Mouse (Mus musculus): ENCODE measurements at regions not wholly inside any gene's neighbourhood (a gene's known extent, or its start where the extent isn't known, plus 50 kb on each side); places are given as distances from the start of the nearest gene placed in this dataset.

GRCm38 (mm10) chr7:98768460-98768859 is 65.6 kb downstream of the Thap12 start:
- Histone ChIP-seq H3K36me3 (no peaks in the 10 kb centered on the region), H3K4me1 (replicated peaks) (peaks cover 26% of the 10 kb centered on the region), H3K4me3 (no peak overlapping the region), H3K9me3 (no peaks in the 10 kb centered on the region), H3K27me3 (ENCODE audit: insufficient read depth, poor library complexity, severe bottlenecking) (peaks cover 12% of the 10 kb centered on the region), H3K27ac (no peak overlapping the region)
- no peak for DNase-seq (ENCODE audit: low spot score)
- WGBS = 79% methylated on average over 2 of the region's 2 CpGs

DNA sequence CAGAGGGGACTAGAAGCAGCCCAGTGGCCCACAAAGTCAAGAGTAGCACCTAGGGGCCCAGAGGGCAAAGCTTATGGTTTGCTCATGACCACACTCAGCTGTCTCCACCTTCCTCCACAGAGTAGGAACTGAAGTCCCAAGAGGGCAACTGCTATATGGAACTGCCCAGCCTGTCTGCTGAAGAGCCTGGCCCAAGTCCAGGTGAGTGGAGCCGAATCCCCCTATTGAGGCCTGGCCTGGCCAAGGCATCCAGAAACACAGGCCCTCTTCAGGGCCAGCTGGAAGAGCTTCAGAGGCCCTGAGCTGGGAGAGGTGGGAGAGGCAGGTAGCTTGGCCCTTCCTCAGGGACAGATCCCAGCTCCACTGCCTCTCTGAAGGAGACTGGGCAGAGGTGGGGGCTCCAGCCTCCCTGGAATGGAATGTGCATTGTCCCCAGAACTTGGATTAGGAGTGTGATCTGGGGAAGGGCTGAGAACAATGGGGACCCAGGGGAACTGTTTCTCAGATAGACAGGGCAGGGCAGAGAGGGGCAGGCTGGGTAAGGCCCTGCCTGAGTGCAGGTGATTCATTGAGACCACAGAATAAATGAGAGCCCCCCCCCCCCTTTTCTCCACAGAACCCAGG is 65.7 kb upstream of the Wnt11 start:
- H3K36me3 ChIP-seq = no peaks in the 10 kb centered on the region
- 90% methylated on average over 1 of the region's 1 CpGs for WGBS
- peak overlapping the region; percentile 46; the same call in 1 of the 2 replicates for H3K27ac ChIP-seq

DNA sequence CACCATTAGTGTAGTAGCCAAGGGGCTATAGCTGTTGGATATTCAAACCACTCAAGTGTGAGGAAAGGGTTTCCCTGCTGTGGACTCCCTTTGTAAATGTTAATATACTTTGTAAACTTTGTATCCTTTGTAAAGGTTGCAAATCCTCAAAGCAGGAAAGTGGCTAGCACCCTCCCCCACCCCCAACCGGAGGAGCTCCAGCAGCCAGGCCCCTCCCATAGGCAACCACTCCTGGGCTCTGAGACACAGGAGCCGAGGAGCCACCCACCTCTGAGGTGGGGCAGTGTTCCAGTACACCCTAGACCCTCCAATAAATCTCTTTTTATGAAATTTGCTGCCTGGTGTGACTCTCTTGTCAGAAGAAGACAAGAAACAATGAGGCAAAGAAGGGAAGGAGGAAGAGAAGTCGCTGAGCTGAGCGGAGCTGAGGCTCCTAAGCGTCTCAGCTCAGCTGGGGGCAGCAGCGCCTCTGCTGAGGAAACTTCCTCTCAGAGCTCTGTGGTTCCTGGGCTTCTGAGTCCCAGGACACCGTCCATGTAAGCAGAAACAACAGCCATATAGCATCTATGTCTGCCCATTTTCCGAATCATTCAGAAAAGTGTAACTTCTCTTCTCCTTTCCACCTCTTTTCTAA is 64.5 kb upstream of the Wnt11 start:
- Histone ChIP-seq H3K4me1 (replicated peaks) (peaks cover 18% of the 10 kb centered on the region), H3K4me3 (no peak overlapping the region), H3K9me3 (no peaks in the 10 kb centered on the region), H3K36me3 (no peaks in the 10 kb centered on the region), H3K27me3 (ENCODE audit: insufficient read depth, poor library complexity, severe bottlenecking) (peaks cover 16% of the 10 kb centered on the region), H3K27ac (peak overlapping the region; percentile 60)
- no peak for DNase-seq (ENCODE audit: low spot score)
- 7% methylated on average over 8 of the region's 8 CpGs for WGBS

More for the DNA sequence above, 65.7 kb upstream of the Wnt11 start:
- H3K4me1 ChIP-seq (replicated peaks) = peaks cover 21% of the 10 kb centered on the region
- DNase-seq (ENCODE audit: low spot score) = no peak
- no peak overlapping the region for H3K4me3 ChIP-seq
- peaks cover 14% of the 10 kb centered on the region for H3K27me3 ChIP-seq (ENCODE audit: insufficient read depth, poor library complexity, severe bottlenecking)
- H3K9me3 ChIP-seq = no peaks in the 10 kb centered on the region

GRCm38 (mm10) chr7:98771134-98771775 is 63.7 kb upstream of the Wnt11 start:
- no peaks in the 10 kb centered on the region for H3K9me3 ChIP-seq
- peaks cover 18% of the 10 kb centered on the region for H3K4me1 ChIP-seq (replicated peaks)
- no peak overlapping the region for H3K4me3 ChIP-seq
- H3K27me3 ChIP-seq (ENCODE audit: insufficient read depth, poor library complexity, severe bottlenecking) = peaks cover 16% of the 10 kb centered on the region
- WGBS = 50% methylated on average over 7 of the region's 7 CpGs
- no peak for DNase-seq (ENCODE audit: low spot score)
- H3K36me3 ChIP-seq = no peaks in the 10 kb centered on the region
- no peak overlapping the region for H3K27ac ChIP-seq

- no peak overlapping the region for H3K27ac ChIP-seq
- no peak overlapping the region for H3K4me3 ChIP-seq
- H3K4me1 ChIP-seq (replicated peaks) = peaks cover 28% of the 10 kb centered on the region
- no peaks in the 10 kb centered on the region for H3K36me3 ChIP-seq
- H3K9me3 ChIP-seq = no peaks in the 10 kb centered on the region
- 55% methylated on average over 4 of the region's 4 CpGs for WGBS
- DNase-seq (ENCODE audit: low spot score) = no peak
- H3K27me3 ChIP-seq (ENCODE audit: insufficient read depth, poor library complexity, severe bottlenecking) = peaks cover 13% of the 10 kb centered on the region
Measured at GRCm38 (mm10) chr7:98774597-98774996, 60.3 kb upstream of the Wnt11 start.

GRCm38 (mm10) chr7:98775031-98775430 is 59.9 kb upstream of the Wnt11 start:
- Histone ChIP-seq H3K9me3 (no peaks in the 10 kb centered on the region), H3K4me3 (no peak overlapping the region), H3K4me1 (replicated peaks) (peaks cover 28% of the 10 kb centered on the region), H3K36me3 (no peaks in the 10 kb centered on the region), H3K27me3 (ENCODE audit: insufficient read depth, poor library complexity, severe bottlenecking) (peaks cover 13% of the 10 kb centered on the region), H3K27ac (no peak overlapping the region)
- WGBS = 87% methylated on average over 8 of the region's 8 CpGs
- DNase-seq (ENCODE audit: low spot score) = no peak

- no peaks in the 10 kb centered on the region for H3K9me3 ChIP-seq
- DNase-seq (ENCODE audit: low spot score) = no peak
- WGBS = 45% methylated on average over 3 of the region's 3 CpGs
Measured at GRCm38 (mm10) chr7:98777304-98777849, 57.5 kb upstream of the Wnt11 start.

GRCm38 (mm10) chr7:98778929-98779328 is 56.0 kb upstream of the Wnt11 start:
- peak; percentile 70 for DNase-seq (ENCODE audit: low spot score)

More at GRCm38 (mm10) chr7:98777304-98777849, 57.5 kb upstream of the Wnt11 start:
- peaks cover 21% of the 10 kb centered on the region for H3K4me1 ChIP-seq (replicated peaks)
- H3K27me3 ChIP-seq (ENCODE audit: insufficient read depth, poor library complexity, severe bottlenecking) = peaks cover 13% of the 10 kb centered on the region
- no peaks in the 10 kb centered on the region for H3K36me3 ChIP-seq
- 0 out of 2 replicates have a peak overlapping the region, but pooled peaks have one; percentile 3 for H3K27ac ChIP-seq
- H3K4me3 ChIP-seq = no peak overlapping the region

GRCm38 (mm10) chr7:98783521-98783920 is 51.4 kb upstream of the Wnt11 start:
- Histone ChIP-seq H3K4me3 (no peak overlapping the region), H3K36me3 (no peaks in the 10 kb centered on the region), H3K4me1 (replicated peaks) (peaks cover 31% of the 10 kb centered on the region), H3K9me3 (no peaks in the 10 kb centered on the region), H3K27ac (peak overlapping the region; percentile 73; the same call in 1 of the 2 replicates), H3K27me3 (ENCODE audit: insufficient read depth, poor library complexity, severe bottlenecking) (0 out of 2 replicates have a peak, but pooled peaks cover 3% of the 10 kb centered on the region)
- 65% methylated on average over 5 of the region's 5 CpGs for WGBS
- DNase-seq (ENCODE audit: low spot score) = no peak

More at GRCm38 (mm10) chr7:98778929-98779328, 56.0 kb upstream of the Wnt11 start:
- Histone ChIP-seq H3K9me3 (no peaks in the 10 kb centered on the region), H3K4me3 (no peak overlapping the region), H3K27ac (no peak overlapping the region), H3K36me3 (no peaks in the 10 kb centered on the region), H3K27me3 (ENCODE audit: insufficient read depth, poor library complexity, severe bottlenecking) (peaks cover 5% of the 10 kb centered on the region; the same call in 1 of the 2 replicates), H3K4me1 (replicated peaks) (peaks cover 29% of the 10 kb centered on the region)
- whole genome bisulfite sequencing = 21% methylated on average over 5 of the region's 5 CpGs

DNA sequence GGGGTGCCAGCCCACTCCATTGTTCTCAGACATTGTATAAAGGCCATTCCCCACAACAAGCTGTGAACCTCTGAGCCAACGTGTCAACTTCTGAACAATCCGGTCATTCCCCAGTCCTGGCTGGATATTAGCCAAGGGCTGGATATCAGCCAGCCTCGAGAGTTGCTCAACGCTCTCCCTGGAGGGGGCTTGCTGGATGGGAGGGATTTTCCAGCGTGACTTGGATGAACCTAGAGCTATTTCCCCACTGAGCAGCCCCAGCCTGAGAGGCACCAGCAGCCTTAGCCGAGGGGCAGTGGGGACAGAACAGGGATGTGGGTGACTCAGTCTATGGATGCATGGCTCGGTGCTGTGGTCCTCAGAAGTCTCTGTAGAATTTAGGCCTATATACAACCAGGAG is 51.0 kb upstream of the Wnt11 start:
- 29% methylated on average over 7 of the region's 7 CpGs for WGBS
- Histone ChIP-seq H3K27me3 (ENCODE audit: insufficient read depth, poor library complexity, severe bottlenecking) (0 out of 2 replicates have a peak, but pooled peaks cover 3% of the 10 kb centered on the region), H3K36me3 (no peaks in the 10 kb centered on the region), H3K9me3 (no peaks in the 10 kb centered on the region), H3K4me1 (replicated peaks) (peaks cover 27% of the 10 kb centered on the region), H3K4me3 (no peak overlapping the region), H3K27ac (peak overlapping the region; percentile 73)
- DNase-seq (ENCODE audit: low spot score) = no peak

- H3K9me3 ChIP-seq = no peaks in the 10 kb centered on the region
- no peak for DNase-seq (ENCODE audit: low spot score)
- H3K27me3 ChIP-seq (ENCODE audit: insufficient read depth, poor library complexity, severe bottlenecking) = 0 out of 2 replicates have a peak, but pooled peaks cover 3% of the 10 kb centered on the region
- H3K36me3 ChIP-seq = no peaks in the 10 kb centered on the region
- H3K27ac ChIP-seq = peak overlapping the region; percentile 73
- H3K4me1 ChIP-seq (replicated peaks) = peaks cover 26% of the 10 kb centered on the region
- no peak overlapping the region for H3K4me3 ChIP-seq
- 63% methylated on average over 15 of the region's 15 CpGs for WGBS
Measured at GRCm38 (mm10) chr7:98784369-98784931, 50.5 kb upstream of the Wnt11 start.
